Mouse (Mus musculus) monocyte, adult 5-6 weeks (primary cell): Measurements from ENCODE around the gene Hpd. TPM values are rescaled to one million over a fixed set of nuclear protein-coding genes. Genes with fewer than 3 reads are reported as not detected.
A peak's percentile ranks its signal among the peaks of the same experiment; 100 is the strongest.

Experiments used
- ATAC-seq: fragments of 153-309, 156-312 bp; replicated peaks from 2 replicates; pipeline ENCODE4 v1.8.0; 2017; ENCODE audit warnings: mild to moderate bottlenecking; ENCODE audit not compliant: low TSS enrichment, insufficient number of reproducible peaks, severe bottlenecking, poor library complexity, low FRiP score
- total RNA-seq: library from RNA; stranded (forward); fragments of 200-1000, 200-491, 200-594 nt; gene quantifications from 3 replicates; pipeline ENCODE4 v1.2.3, GENCODE M21; 2017

Gene Hpd
- total RNA-seq, 1 experiment from 2014 or later: not detected

DNA sequence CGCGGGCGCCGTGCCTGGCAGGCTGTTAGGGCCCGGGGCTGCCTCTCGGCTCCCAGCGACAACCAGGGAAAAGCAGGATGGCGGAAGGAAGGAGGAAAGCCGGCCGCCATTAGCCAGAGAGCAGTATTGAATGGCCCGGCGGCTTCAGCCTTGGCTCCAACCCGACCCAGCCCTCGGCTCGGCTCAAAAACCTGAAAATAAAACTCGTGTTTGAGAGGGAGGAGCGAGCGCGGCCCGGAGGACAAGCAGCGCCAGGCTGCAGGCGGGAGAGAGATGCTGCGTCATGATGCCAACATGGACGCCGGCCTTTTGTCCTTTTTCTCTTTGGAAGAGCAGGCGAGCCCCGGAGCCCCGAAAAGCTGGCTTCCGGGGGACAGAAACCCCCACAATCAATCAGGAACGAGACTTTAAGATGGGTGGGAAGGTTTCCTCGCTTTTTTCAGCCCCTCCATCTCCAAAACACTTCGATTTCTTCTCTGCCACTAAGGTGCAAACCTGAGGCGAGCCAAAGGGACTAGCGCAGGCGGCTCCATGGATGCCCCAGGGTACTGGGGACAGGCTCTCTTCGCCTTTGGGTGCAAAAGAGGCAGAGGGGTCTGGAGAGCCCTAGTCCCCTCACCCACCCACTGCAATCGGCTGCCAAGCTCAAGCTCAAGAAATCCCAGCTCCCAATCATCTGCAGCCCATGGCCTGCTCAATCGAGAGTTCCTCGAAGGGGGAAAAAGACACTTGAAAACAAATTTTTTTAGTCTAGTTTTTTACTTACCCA is 43.4 kb downstream of the Hpd start:
- peak; percentile 25; the same call in 1 of the 2 replicates for ATAC-seq

DNA sequence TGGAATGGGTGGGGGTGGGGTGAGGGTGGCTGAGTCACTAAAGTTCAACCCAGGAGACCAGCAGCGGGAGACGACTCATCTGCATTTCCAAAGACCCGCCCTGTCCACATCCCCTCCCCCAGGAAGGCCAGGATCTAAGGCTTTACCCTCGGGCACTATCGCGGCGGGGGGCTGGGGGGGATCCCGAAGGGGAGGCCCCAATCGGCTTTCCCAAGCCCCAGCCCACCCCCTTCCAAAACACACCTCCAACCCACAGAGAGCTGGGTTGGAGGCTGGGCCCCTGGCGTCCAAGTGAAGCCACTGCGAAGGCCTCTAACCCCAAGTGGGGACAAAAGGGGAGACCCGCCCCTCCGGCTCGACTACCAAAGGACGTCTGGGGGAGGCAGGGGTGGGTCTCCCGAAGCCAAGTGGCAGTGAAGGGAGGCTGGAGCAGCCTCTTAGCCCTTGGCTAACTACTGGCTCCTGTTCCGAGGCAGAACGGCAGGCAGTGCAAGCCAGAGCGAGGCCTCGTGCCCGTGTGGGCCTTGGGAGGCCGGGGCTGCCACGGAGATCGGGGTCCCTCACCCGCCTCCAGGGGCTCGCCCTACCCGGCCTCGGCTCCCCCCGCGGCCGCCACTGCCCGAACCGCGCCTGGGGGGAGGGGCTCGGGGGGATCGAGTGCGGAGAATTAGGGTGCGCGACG is 44.2 kb downstream of the Hpd start:
- ATAC-seq: no peak

DNA sequence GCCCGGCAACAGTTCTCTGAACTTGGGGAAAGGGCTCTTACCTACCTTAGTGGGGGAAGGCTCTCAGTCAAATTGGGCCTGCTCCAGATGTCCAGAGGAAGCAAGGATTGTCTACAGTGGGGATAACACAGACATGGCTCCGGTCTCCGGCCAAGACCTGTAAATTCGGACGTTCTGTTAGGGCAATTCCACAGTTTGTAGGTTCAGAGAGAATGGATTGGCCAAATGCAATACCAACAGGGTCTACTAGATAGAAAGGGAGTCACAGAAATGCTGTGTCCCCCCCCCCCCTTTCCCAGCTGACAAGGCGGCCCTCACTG is 44.7 kb downstream of the Hpd start:
- ATAC-seq: no peak

GRCm38 (mm10) chr5:123137044-123137909 is 45.2 kb downstream of the Hpd start:
- ATAC-seq: peak; percentile 18; the same call in 1 of the 2 replicates

- no peak for ATAC-seq
These were observed 46.0 kb downstream of the Hpd start for GRCm38 (mm10) chr5:123136361-123137043.

GRCm38 (mm10) chr5:123135471-123136360 is 46.8 kb downstream of the Hpd start:
- ATAC-seq: no peak

GRCm38 (mm10) chr5:123134875-123135382 is 47.6 kb downstream of the Hpd start:
- ATAC-seq: no peak

DNA sequence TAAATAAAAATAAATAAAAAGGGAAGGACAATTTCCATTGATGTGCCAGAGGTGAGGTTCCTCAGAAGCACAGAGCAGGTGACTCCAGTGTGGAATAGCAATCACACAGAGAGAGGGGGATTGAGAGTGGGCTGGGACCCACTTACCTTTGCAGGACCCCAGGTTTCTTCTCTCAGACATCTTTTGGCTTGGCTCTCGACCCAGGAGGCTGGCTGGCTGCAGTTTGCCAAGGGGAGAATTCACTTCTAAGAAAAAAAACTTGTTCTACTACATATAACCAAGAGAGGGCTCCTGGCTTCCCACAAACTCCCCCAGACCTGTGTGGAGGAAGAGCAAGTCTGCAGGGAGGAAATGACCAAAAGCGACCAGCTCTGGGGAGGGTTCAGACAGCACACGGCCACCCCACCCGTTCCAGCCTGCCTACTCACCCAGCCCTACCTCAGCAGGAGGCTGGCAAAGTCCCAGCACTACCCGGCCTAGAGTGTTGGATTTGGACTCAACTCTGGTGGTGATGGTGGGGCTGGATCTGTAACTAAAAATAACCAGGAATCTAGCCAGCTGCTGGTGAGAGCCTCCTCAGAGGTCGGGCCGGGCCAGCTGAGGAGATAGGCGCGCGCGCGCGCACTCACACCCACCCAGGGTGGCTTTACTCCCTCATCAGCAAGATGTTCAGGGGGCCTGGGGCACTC is 48.2 kb downstream of the Hpd start:
- ATAC-seq: no peak

DNA sequence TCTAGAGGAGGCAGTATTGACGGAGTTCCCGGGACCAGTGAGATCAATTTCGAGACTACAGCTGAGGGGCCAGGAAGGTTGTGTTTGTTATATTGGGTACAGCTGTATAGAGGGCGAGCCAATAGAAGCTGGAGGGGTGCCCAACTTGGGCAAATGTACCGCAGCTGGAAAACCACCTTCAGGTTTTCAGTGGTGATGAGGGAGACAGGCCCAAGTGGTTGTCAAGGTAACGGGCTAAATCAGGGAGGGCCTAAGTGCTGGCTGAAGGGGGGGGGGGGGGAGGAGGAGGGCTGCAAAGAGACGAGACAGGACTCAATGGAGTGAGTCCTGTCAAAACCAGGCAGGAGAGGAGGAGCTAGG is 48.8 kb downstream of the Hpd start:
- no peak for ATAC-seq

DNA sequence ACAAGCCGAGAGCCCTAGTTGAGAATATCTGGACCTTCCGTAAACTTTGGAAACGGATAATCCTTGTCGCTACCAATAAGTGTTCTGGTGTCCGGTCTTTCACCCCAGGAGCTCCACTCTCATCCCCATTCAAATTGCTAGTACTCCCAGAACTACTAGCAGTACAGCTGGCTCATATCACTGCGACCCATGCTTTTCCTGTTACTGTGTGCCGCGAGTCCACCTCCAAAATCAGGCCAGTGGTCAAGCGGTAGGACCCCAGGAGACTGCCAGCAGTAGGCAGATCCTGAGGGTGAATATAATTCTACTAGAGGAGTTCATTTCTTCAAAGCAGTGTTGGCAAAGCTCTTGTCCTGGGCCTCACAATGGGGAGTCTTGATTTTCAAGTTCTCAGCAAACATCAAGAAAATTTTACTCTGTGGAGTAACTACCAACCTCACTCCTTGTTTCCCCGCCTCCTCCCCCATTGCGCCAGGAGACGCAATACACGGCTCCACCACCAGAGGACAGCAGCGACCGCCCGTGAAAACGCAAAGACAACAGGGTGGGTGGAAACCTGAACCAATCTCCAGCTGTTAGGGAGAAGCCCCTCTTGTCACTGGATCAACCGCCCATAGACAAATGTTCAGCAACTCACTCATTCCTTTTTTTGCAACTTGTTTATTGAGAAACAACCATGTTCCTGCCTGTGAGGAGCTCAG is 49.3 kb downstream of the Hpd start:
- ATAC-seq: 0 out of 2 replicates have a peak, but pooled peaks have one; percentile 15

GRCm38 (mm10) chr5:123132308-123133071 is 50.0 kb downstream of the Hpd start, which contains the start of gene Rhof:
Gene Rhof (minus strand): TSS chr5:123132692.
- peak; percentile 45 for ATAC-seq

DNA sequence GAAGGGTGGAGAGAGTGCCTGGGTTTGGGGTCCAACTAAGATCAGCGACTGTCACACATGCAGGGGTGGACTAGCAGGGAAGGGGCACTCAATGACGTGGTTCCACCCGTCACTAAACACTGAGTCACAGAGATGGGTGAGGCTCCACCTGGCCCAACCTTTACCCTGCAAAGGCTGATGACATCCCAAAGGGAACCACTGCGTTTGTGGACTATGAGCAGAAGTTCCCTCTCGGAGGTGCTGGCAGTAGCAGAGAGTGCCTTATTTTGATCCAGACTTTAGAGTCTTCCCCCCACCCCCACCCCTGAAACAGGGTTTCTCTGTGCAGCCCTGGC is 51.7 kb downstream of the Hpd start:
- no peak for ATAC-seq

DNA sequence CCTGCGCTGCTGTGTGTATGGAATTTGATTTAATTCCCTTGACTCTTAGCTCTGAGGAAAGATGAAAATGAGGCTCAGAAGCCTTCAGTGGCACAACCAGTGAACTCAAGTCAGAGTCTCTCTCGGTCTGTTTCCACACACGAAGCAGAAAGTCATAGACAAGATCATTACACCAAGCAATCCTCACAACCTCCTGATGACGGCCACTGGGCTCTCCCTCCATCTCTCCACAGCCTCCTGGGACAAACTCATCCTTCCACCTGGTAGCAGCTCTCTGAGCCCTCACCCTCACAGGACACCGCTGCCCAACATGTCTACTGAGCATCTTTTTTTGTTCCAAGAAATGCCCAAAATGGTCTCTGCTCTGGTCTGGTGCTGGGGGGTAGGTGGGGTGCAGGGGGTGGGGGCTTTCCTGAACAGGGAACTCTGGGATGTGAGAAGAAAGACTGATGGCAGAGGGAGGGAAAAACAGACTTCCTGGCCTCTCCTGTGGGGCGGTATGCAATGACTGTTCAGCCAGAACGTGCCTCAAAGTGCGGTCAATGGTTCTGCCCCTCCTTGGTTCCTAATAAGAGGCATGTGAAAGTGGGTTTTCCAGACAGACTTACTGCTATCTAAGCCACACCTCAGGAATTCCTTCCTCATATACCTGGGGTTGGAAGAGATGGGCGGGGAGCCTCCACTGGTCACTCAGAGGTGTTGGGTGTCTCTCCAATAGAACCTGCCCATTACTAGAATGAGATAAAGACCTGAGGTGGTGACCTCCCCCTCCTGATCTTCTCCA is 52.3 kb downstream of the Hpd start:
- ATAC-seq: no peak

DNA sequence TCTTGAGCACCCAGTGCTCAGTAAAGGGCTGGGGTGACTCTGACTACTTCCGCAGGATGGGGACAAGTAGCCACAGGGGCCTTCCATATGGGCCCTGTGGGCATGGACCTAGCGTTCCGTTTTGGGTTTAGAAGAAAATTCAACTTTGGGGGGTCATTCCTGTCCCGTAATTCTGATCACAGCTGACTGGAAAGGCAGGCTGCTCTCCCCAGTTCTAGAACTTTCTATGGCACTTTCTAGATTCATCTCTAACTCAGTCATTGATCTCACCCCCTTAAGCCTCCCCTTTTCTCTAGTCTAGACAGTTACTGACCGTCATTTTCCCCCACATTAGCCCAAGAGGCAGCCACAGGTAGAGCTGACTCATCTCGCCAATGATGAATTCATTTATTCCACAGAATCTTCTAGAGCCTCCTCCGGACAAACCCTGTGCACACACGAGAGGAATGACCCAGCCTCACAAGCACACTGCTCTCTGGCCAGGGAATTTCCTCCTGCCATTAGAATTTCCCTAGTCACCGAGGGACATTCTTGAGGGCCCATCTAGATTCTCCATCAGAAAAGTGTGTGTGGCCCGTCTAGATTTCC is 53.3 kb downstream of the Hpd start:
- no peak for ATAC-seq
